Mouse (Mus musculus) liver, embryonic 11.5 days (tissue): ENCODE results near the gene Stxbp2. TPM values are rescaled to one million over a fixed set of nuclear protein-coding genes. Genes with fewer than 3 reads are reported as not detected.

ENCODE experiments used
- ATAC-seq: fragments of 200-750 bp; cut with Nextera tagmentation; replicated peaks from 2 replicates; pipeline ENCODE4 v1.8.0; 2017; ENCODE audit warnings: moderate number of reproducible peaks, mild to moderate bottlenecking, moderate TSS enrichment, moderate library complexity; ENCODE audit not compliant: low FRiP score
- DNase-seq: peaks from one replicate; pipeline ENCODE4 v3.0.0-alpha.2; 2017; ENCODE audit warnings: low spot score
- H3K27ac ChIP-seq: fragments of 300-500 bp; sonication (generic); 2 replicates; pipeline ENCODE4 v1.5.1; 2014; ENCODE audit warnings: mild to moderate bottlenecking, low read depth, low read length, control low read depth
- H3K27me3 ChIP-seq: fragments of 300-500 bp; sonication (generic); replicated peaks from 2 replicates; pipeline ENCODE4 v1.6.1; 2014; ENCODE audit warnings: low read length, mixed read lengths; ENCODE audit not compliant: control insufficient read depth, insufficient read depth
- H3K36me3 ChIP-seq: fragments of 300-500 bp; sonication (generic); 2 replicates; pipeline ENCODE4 v1.6.1; 2014; ENCODE audit warnings: mild to moderate bottlenecking, low read length, moderate library complexity, mixed read lengths; ENCODE audit not compliant: control insufficient read depth, insufficient read depth
- H3K4me1 ChIP-seq: fragments of 300-500 bp; sonication (generic); replicated peaks from 2 replicates; pipeline ENCODE4 v1.6.1; 2014; ENCODE audit warnings: low read length, mixed read lengths; ENCODE audit not compliant: control insufficient read depth, insufficient read depth
- H3K4me2 ChIP-seq: fragments of 300-500 bp; sonication (generic); 2 replicates; pipeline ENCODE4 v1.6.1; 2014; ENCODE audit warnings: mild to moderate bottlenecking, control low read depth, moderate library complexity
- H3K4me3 ChIP-seq: fragments of 300-500 bp; sonication (generic); 2 replicates; pipeline ENCODE4 v1.5.1; 2014; ENCODE audit warnings: low read depth, low read length, control low read depth
- H3K9ac ChIP-seq: fragments of 300-500 bp; sonication (generic); 2 replicates; pipeline ENCODE4 v1.6.1; 2014; ENCODE audit warnings: low read depth, low read length, control low read depth
- H3K9me3 ChIP-seq: fragments of 300-500 bp; sonication (generic); 2 replicates; pipeline ENCODE4 v1.6.1; 2016; ENCODE audit warnings: low read length, inconsistent platforms, mixed read lengths; ENCODE audit not compliant: control insufficient read depth
- WGBS: fragments of 180-500 bp; shearing (Covaris S2); extraction: QIAGEN DNeasy Blood & Tissue Kit; methylation state at CpG from one replicate; pipeline ENCODE4 v1.1.7; 2014; 5-methylcytosine and 5-hydroxymethylcytosine counted together
- polyA plus RNA-seq: library from polyadenylated mRNA; unstranded; fragments of >200 nt; fragmentation: Nextera tagmentation; extraction: Ambion mirVana; gene quantifications from 2 replicates; pipeline ENCODE4 v1.2.1, GENCODE M21; 2014

The Stxbp2 gene
- polyA plus RNA-seq, 1 experiment from 2014 or later, result 105 TPM

- H3K36me3 ChIP-seq, result no peaks in the 10 kb centered on the region
- no peak within 1 kb of the TSS for H3K27ac ChIP-seq
- H3K9me3 ChIP-seq, result no peaks in the 10 kb centered on the region
- H3K4me3 ChIP-seq, result no peak within 1 kb of the TSS
- DNase-seq (no peak), ATAC-seq (no peak)
- no peak within 1 kb of the TSS for H3K9ac ChIP-seq
- 60% methylated on average over 6 of the region's 6 CpGs for WGBS
- no peak within 1 kb of the TSS for H3K4me2 ChIP-seq
- no peaks in the 10 kb centered on the region for H3K27me3 ChIP-seq
- no peaks in the 10 kb centered on the region for H3K4me1 ChIP-seq
These were observed 34.8 kb downstream of the Stxbp2 start, which contains the start of gene Mcemp1 for GRCm38 (mm10) chr8:3665507-3665906. TSS of gene Mcemp1 (plus strand) at chr8:3665754.

GRCm38 (mm10) chr8:3670388-3670787, 39.6 kb downstream of the Stxbp2 start:
- 56% methylated on average over 2 of the region's 2 CpGs for WGBS
- H3K27me3 ChIP-seq, result no peaks in the 10 kb centered on the region
- DNase-seq (no peak), ATAC-seq (no peak)
- H3K9me3 ChIP-seq, result no peaks in the 10 kb centered on the region
- H3K4me2 ChIP-seq, result no peak overlapping the region
- H3K4me3 ChIP-seq, result no peak overlapping the region
- no peak overlapping the region for H3K27ac ChIP-seq
- no peaks in the 10 kb centered on the region for H3K4me1 ChIP-seq
- no peaks in the 10 kb centered on the region for H3K36me3 ChIP-seq
- no peak overlapping the region for H3K9ac ChIP-seq

GRCm38 (mm10) chr8:3671980-3672491, 41.3 kb downstream of the Stxbp2 start, which contains the start of gene Fcor:
TSS of gene Fcor (minus strand) at chr8:3672362.
- H3K4me1 ChIP-seq, result peaks cover 3% of the 10 kb centered on the region
- peak; percentile 81 for DNase-seq
- under 1% methylated on average over 23 of the region's 23 CpGs for WGBS
- no peaks in the 10 kb centered on the region for H3K9me3 ChIP-seq
- H3K4me3 ChIP-seq, result peak within 1 kb of the TSS; percentile 60
- peak within 1 kb of the TSS; percentile 78 for H3K4me2 ChIP-seq
- peak within 1 kb of the TSS; percentile 60 for H3K9ac ChIP-seq
- H3K36me3 ChIP-seq, result no peaks in the 10 kb centered on the region
- ATAC-seq, result peak; percentile 69
- H3K27ac ChIP-seq, result peak within 1 kb of the TSS; percentile 41
- no peaks in the 10 kb centered on the region for H3K27me3 ChIP-seq

GRCm38 (mm10) chr8:3674671-3675070, 43.9 kb downstream of the Stxbp2 start:
- Histone ChIP-seq H3K36me3 (peaks cover 12% of the 10 kb centered on the region), H3K27me3 (no peaks in the 10 kb centered on the region), H3K9me3 (no peaks in the 10 kb centered on the region), H3K27ac (no peak overlapping the region), H3K4me2 (no peak overlapping the region), H3K4me1 (peaks cover 13% of the 10 kb centered on the region), H3K4me3 (no peak overlapping the region), H3K9ac (no peak overlapping the region)
- 68% methylated on average over 3 of the region's 3 CpGs for WGBS
- DNase-seq, result no peak
- no peak for ATAC-seq

GRCm38 (mm10) chr8:3676131-3676992, 45.6 kb downstream of the Stxbp2 start, which contains the start of gene Trappc5:
TSS of gene Trappc5 (plus strand) at chr8:3676299.
- DNase-seq (peak; percentile 91), ATAC-seq (peak; percentile 86)
- Histone ChIP-seq H3K4me3 (peak within 1 kb of the TSS; percentile 95), H3K9ac (peak within 1 kb of the TSS; percentile 88), H3K27me3 (no peaks in the 10 kb centered on the region), H3K36me3 (peaks cover 21% of the 10 kb centered on the region), H3K4me1 (peaks cover 13% of the 10 kb centered on the region), H3K4me2 (peak within 1 kb of the TSS; percentile 90), H3K27ac (peak within 1 kb of the TSS; percentile 83), H3K9me3 (no peaks in the 10 kb centered on the region)
- 1% methylated on average over 61 of the region's 61 CpGs for WGBS

GRCm38 (mm10) chr8:3676993-3677579, 46.3 kb downstream of the Stxbp2 start:
- Histone ChIP-seq H3K27me3 (no peaks in the 10 kb centered on the region), H3K4me2 (peak overlapping the region; percentile 90), H3K4me3 (peak overlapping the region; percentile 95), H3K36me3 (peaks cover 23% of the 10 kb centered on the region), H3K9ac (peak overlapping the region; percentile 88), H3K9me3 (no peaks in the 10 kb centered on the region), H3K4me1 (peaks cover 13% of the 10 kb centered on the region), H3K27ac (peak overlapping the region; percentile 83)
- 3% methylated on average over 15 of the region's 15 CpGs for WGBS
- ATAC-seq (peak; percentile 4; the same call in 1 of the 2 replicates), DNase-seq (peak; percentile 57)

GRCm38 (mm10) chr8:3678831-3679230, 48.1 kb downstream of the Stxbp2 start:
- H3K9me3 ChIP-seq, result no peaks in the 10 kb centered on the region
- no peak overlapping the region for H3K4me3 ChIP-seq
- H3K4me2 ChIP-seq, result no peak overlapping the region
- no peak overlapping the region for H3K9ac ChIP-seq
- ATAC-seq (no peak), DNase-seq (no peak)
- 95% methylated on average over 23 of the region's 23 CpGs for WGBS
- H3K4me1 ChIP-seq, result peaks cover 13% of the 10 kb centered on the region
- no peaks in the 10 kb centered on the region for H3K27me3 ChIP-seq
- H3K36me3 ChIP-seq, result peaks cover 23% of the 10 kb centered on the region
- no peak overlapping the region for H3K27ac ChIP-seq

- peaks cover 13% of the 10 kb centered on the region for H3K4me1 ChIP-seq
- 96% methylated on average over 23 of the region's 23 CpGs for WGBS
- ATAC-seq (no peak), DNase-seq (no peak)
- H3K9me3 ChIP-seq, result no peaks in the 10 kb centered on the region
- peaks cover 23% of the 10 kb centered on the region for H3K36me3 ChIP-seq
- H3K9ac ChIP-seq, result no peak overlapping the region
- no peaks in the 10 kb centered on the region for H3K27me3 ChIP-seq
- H3K4me2 ChIP-seq, result no peak overlapping the region
- H3K27ac ChIP-seq, result no peak overlapping the region
- H3K4me3 ChIP-seq, result no peak overlapping the region
These were observed 48.5 kb downstream of the Stxbp2 start for GRCm38 (mm10) chr8:3679236-3679635.
